Mouse (Mus musculus) testis, postnatal 10 days (tissue): ENCODE measurements around the gene Lamc1.
"Not testable (repeated sequence)": the region's sequence is repeated elsewhere in the genome, so short reads cannot be mapped to it uniquely, and the experiment has no call there.

Experiments used
- DNase-seq: peaks from one replicate; pipeline ENCODE4 v3.0.0; 2021; ENCODE audit warnings: low spot score

Gene Lamc1

DNA sequence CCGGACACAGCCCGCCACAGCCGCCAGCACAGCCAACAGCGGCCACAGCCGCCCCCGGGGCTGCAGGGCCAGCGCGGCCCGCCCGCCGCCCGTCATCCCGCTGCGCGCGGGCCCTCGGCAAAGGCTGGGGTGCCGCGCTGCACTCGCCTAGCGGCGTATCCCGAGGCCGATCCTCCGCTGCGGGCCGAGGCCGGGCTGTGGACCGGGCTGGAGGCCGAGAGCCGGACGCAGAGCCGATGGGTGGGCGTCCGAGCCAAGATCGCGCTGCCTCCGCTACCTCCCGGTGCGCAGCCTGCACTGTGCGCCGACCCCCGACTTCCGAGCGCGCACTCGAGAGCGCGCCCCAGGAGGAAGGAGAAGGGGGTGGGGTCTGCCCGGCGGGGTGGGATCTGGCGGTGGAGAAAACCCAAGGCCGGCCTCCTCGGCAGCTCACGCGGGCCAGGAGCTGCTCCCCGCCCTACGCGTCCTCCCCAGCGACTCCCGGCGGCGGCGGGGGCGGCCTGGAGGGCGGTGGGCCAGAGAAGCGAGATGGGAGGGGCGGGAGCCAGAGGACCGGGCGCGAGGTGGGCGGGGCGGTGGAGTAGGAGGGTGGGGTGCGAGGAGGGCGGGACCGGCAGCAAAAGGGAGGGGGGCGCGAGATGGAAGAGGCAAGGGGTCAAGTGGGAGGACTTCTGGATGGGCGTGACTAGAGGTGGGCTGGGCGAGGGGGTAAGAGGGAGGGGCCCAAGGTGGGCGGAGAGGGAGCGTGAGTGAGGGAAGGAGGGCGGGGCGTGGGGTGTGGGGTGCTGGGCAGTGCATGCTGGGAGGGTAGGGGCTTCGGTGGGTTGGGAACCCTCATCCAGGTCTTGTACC, at the start of gene Lamc1:
Gene Lamc1 (minus strand): TSS at position 343 of the 852 bp plus-strand sequence.
- DNase-seq: peak; percentile 95

DNA sequence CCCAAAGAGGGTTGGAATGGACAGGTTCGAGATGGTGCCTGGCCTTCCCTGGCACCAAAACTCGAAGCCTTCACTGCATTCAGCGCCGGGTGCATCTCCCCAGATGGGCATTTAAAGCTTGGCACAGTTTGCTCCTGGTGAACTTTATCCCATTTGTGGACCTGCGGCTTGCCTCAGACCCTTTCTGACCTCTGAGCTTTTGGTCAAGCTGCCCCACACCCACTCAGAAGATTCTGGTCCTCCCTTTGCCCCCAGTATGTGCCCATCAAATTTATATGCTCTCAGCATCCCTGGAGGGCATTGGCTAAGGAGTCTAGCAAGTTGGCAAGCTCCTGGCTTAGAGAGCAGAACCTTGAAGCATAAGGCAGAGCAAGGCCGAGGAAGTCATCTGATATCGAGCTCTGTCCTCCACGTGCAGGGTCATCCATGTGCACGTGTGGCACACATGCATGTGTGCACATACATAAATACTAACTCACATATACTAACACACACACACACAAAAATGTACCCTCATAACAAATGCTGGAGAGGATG, 48.2 kb upstream of the Lamc1 start:
- no peak for DNase-seq

DNA sequence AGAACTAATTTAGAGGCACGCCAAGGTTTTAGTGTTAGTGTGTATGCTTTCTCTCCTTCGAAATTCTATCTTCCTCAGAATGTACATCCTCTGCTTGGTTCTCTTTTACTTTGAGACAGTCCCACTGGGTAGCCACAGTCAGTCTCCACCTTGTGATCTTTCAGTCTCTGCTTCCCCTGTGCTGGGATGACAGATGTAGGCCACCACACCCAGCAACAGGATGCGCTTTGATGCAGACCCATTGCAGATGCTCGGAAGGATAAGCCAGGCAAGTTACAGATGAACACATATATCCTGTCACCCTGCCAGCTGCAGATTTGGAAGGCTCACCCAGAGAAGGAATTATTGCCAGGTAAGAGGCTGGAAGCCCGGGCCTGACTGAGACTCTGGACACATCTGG, 47.2 kb upstream of the Lamc1 start:
- no peak for DNase-seq

DNA sequence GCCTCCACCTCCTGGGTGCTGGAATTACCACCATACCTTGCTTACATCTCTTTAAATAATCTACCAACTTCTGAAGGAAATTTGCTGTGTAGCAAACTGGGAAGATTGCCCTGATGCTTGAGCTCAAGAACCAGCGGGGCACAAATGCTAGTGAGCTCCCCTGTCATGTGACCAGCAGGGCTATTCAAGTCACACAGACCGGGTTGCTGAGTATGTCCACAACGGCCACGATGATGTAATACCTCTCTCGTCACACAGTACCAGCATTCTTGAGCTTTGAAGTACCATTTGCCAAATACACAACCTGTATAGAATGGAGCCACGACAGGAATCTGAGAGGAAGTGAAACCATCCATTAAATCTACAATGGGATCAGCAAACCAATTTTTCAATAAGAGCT, 46.0 kb upstream of the Lamc1 start:
- no peak for DNase-seq

DNA sequence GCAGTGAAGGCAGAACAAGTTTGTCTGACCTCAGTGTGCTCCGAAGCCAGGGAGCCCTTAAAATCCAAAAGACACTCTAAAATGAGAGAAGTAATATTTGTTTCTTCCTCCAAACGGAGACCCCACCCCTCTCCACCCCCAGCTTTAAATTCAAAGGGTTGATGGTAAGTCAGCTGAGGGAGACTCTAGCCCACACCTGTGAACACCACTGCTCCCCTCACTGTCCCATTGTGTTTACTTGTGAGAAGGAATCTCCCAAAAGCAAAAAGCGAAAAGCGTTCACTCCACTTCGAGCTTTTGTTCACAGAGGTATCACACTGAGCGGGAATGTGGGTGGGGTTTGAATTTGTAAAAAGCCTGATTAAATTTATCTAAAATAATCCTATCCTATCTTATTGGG, 43.9 kb upstream of the Lamc1 start:
- DNase-seq: no peak

DNA sequence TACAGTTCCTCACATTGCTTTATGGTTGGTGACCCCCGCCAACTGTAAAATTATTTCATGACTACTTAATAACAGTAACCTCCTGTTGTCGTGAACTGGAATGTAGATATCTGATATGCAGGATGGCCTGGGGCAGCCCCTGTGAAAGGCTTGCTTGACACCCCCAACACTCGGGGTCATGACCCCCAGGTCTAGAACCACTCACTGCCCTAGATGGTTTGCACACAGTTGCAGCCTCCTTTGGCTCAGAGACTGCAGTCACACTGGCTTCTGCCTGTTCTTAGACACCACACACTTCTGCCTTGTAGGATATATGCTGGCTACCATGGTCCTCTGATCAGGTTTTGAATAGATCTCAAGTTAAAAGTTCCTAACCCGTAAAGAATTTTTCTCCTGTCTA, 41.5 kb upstream of the Lamc1 start:
- DNase-seq: peak; percentile 34

DNA sequence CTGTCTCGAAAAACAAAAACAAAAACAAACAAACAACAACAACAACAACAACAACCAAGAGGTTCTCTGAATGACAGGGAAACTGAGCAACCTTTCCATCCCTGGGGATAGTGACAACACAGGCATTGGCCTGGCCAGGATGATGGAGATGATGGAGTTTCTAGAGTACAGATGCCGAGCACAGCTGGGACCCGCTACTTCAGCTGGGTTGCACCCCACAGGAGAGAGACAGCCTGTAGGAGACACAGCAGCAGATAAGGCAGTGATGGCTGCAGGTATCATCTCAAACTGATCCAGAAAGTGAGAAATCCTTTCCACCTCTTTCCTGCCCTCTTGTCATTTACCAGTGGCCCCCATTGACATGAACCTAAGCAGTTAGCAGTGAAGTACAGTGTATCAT, 39.3 kb upstream of the Lamc1 start:
- no peak for DNase-seq

DNA sequence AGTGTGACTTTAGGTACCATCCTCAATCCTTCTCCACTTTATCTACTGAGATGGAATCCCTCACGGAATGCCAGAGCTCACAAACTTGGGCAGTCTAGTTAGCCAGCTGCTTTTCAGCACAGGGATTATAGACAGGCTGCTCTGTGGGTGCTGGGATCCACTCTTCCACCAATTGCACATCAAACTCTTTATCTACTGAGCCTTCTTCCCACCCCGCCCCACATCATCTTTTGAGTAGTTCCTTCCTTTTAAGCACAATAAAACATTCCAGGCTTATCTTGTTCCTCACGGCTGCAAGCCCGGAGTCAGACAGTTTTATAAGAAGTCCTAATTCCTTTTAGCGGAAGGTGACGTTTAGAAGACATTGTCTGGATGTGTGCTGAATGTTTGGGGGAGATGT, 36.4 kb upstream of the Lamc1 start:
- no peak for DNase-seq

DNA sequence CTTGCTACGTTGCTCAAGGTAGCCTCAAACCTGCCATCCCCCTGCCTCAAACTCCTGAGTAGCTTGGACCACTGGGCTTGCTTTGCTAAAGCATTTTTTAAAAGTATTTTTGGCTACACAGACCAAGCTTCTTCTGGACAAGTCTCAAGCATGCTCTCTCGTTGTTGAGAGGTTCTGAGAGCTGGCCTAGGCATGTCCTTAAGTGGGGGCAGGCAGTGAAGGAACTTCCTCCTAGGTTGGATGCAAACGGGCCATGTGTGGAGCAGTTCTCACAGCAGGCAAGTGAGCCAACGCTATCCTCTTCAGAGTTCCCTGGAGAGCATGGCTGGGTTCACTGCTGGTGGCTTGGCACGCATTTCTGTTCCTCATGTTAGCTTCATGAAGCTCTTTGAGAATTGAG, 34.5 kb upstream of the Lamc1 start:
- no peak for DNase-seq

DNA sequence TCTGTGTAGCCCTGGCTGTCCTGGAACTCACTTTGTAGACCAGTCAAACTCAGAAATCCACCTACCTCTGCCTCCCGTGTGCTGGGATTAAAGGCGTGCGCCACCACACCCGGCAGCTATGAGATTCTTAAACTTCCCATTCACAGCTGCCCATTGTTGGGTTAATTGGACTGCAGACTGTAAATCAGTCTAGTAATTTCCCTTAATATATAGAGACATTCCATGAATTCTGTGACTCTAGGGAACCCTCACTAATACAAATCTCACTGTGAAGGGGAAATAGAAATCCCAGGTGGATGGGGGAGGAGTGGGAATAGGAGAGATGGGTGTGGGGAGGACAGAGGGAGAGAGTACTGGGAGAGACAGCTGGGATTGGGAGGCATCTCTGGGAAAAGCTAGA, 29.3 kb upstream of the Lamc1 start:
- DNase-seq: no peak

DNA sequence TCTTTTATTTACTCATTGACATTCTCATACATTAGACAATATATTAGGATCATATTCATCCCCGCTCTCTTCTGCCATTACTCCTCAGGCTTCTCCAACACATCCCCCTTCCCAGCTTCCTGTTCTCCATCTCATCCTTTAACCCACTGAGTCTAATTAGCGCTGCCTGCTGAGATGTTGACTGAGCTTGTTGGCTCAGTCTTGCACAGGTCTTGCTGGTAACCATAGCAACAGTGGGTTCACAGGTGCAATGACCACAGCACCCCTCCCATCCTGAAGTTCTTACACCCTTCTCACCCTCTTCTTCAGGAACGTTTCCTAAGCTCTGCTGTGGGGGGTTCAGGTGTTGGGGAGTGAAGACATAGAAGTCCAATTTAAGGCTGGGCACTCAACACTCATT, 28.0 kb upstream of the Lamc1 start:
- no peak for DNase-seq

DNA sequence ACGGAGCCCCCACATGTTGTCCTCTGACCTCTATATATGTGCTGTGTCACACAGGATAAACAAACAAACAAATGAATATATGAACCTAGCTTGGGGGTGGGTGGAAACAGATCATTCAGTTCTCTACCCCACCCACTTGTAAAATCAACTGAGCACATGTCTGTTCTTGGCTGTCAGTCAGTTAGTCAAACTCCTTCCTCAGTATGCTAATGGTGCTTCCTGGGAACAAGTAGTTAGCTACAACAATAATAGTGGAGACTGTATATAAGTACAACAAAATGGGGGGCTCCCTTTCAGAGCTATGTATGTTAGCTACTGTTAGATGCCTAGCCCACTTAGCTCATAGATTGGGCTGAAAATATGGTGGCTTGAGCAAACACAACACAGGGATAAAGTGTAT, 24.6 kb upstream of the Lamc1 start:
- DNase-seq: no peak

DNA sequence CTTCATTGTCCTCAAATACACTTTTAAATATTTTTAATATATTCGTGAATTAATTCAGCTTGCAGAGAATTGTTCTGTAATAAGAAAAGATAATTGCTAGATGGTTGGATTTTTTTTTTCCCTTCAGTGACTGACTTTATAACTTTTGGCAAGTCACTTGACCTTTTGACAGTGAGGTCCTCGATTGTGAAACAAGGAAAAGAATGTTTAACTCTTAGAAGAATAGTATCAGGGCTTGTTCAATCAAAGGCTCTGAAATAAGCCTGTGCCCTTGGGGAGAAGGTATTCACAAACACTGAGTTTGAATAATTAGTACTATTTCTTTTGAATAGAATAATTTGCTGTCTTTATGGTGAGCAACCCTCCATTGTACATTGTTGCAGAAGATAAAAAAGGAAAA, 21.9 kb upstream of the Lamc1 start:
- no peak for DNase-seq

DNA sequence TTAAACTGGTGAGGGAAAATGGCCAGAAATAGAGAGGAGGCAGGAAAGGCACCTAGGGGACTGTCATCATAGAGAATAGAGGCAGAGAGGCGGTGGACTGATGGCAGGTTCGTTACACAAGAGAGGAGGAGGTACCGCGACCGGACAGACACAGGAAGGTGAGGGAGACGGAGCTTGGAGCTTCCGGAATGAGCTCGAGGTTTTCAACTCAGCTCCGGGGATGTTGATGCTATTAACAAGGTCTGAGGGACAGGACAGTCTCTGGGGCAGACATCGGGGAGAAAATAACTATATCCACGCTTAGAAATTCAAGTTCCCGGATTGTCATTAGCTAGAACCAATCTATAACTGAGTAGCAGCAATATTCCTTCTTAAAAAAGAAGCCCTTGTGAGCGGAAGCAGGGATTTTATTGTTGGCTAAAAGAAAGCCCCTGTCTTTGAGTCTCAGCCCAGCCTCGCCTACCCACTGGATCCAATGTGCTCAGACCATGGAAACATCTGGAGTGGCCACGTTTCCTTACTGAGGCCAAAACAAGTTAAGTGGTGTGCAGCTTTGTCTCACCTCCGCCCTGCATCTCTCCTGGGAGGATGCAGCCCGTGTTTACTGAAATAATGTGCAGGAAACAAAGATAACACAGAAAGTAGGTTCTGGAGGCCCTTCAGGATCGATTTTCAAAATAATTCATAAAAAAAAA, 21.3 kb upstream of the Lamc1 start:
- DNase-seq: no peak

DNA sequence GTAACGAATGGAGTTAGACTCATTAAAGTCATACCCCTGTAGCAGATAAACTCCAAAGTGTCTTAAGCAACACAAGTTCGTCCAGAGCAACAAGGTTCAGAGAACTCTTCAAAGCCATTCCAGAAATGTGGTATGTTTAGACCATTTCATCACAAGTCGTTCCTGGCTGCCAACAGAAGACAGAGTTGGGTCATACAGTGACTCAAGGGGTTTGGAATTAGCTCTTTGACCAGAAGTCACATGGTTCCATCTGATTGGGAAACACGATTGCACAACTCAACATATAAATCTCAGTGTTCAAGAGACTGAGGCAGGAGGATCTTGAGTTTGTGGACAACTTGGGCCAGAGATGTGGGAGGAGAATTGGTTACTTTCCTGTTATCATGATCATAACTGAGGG, 18.4 kb upstream of the Lamc1 start:
- no peak for DNase-seq

DNA sequence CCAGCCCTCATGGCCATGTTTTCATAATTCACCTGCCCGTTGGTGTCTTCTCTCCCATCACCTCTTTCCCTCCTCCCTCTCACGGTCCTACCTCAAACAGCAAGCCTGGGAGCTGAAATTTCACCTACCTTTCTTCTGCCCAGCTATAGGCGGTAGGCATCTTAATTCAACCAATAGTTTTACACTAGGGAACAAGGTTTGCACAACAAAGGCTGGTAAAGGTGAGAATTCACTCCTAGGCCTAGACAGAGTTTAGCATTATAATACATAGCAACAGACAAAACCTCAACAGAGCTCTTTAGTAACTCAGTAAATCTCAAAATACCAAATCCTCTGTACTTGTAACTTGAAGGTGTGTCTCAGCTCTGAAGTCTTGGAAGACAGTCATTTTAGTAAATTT, 15.1 kb upstream of the Lamc1 start:
- DNase-seq: no peak

DNA sequence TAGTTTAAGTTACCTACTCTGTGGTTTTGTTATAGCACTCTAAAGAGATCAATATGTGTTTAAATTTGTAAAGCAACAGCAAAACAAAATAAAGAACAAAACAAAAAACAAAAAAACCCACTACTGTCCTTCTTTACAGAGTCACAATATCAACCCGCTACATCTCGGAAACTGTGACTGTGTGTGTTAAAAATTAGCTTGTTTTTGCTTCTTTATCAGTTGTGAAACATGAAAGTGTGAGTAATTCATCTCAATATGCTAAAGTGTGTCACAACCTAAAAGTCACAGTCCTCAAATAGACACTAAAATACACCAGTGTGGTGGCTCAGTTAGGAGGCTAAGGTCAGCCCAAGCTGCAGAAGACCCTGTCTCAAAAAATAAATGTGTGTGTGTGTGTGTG, 14.5 kb upstream of the Lamc1 start:
- no peak for DNase-seq

DNA sequence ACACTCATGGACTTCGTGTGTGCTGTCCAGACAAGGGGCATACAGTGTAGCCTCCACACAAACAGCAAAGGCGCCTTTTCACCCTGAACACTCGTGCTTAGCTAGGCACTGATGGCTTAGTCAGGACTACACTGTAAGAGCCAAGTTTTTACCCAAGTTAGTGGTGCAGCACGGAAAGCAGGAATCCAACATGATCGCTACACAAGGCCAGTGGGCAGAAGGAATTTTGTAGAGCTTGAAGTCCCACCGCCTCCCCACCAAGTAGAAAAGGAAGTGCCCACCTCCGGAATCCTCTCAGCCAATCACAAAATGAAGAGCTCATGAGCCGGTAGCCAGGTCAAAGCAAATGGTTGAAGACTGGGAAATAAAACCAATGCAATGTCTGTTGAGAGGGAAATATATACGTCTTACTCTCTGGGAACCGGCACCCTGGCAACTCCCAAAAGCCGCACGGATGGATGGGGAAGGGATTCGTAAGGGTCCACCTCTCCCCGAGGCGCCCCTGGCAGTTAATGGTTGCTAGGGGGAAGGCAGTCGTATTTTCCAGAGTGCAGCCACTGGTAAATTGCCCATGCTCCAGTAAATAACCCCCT, 13.2 kb upstream of the Lamc1 start:
- no peak for DNase-seq

DNA sequence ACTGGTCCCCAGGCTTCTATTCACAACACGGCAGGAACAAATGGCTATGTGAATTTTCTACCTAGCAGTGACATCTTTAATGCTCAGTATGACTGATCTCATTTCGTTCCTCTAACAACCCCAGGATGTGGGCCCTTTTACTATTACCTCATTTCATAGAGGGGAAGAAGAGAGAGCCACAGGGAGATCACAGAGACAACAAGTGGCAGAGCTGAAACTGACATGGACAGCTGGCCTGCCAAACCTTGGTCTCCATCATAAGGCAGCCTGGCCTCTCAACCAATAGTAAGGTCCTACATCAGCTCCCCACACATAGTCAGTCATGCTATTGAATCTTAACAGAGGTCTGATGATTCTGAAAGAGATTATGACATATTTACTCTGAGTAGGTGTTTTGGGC, 12.4 kb upstream of the Lamc1 start:
- no peak for DNase-seq

DNA sequence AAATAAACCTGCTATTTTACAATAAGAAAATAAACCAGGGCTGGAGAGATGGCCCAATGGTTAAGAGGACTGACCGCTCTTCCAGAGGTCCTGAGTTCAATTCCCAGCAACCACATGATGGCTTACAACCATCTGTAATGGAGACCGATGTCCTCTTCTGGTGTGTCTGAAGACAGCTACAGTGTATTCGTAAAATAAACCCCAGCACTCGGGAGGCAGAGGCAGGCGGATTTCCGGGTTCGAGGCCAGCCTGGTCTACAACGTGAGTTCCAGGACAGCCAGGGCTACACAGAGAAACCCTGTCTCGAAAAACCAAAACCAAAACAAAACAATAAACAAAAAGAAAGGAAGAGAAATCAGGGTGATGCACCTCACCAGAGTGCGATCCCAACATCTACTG, 2.9 kb upstream of the Lamc1 start:
- not testable (repeated sequence) for DNase-seq

DNA sequence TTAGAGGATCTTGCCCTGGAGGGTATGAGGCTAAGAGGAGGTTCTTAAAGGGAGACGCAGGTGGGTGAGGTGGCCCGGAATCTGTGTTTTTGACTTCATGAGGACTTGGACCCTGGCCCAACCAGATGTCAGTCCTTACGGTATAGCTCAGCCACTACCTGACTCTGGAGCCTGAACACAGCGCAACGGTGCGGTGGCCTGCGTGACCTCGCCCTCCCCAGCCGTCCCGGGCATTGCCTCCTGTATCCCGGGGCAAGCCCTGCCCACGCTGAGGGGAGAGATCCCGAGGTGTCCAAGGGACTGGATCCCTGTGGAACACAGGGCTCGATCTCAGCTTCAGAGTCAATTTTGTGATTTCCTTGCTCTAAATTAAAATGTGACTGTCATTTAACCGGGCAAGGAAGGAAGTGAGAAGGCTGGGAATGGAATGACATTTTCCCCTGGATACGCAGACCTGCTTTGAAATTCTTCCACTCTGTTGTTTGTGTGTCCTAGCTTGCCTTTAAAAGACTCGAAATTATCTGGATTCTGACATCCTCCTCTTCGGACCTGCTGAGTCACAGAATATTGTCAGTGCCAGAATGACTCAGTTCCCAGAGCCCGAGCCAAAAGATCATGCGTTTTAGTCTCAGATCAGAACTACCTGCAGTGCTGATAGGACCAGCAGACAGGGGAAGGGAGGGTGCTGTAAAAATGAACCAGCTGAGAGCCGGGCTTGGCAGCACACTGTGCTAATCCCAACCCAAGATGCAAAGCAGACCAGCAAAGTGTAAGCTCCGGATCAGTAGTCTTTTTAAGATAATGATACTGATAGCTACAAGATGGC, 923 bp upstream of the Lamc1 start:
- no peak for DNase-seq

DNA sequence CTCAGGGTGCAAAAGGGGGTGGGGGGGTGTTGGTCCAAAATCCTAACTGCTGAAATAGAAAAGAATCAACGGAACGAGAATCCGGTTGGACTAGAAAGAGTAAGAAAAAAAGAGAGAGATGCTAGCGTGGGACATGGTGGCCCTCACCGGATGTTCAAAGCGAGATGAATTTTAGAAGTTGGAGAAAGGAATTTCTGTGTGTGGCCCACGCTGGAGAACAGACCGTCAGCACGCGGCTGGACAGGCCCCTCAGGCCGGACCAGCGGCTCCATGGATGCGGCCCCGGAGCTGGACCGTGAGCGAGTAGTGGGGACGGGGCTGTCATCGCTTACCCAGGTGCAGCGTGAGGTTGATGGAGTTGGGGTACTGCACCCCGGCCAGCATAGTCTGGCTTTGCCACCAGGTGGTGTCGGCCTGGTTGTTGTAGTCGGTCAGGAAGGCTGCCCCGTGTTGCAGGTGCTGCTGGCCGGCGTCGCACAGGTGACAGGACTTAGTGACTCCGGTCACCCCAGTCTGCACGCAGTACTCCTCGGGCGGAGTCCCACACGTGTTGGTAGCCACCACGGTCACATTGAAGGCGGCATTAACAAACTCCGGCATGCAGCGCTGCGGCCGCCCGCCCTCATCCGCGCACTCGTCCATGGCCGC, 666 bp downstream of the Lamc1 start:
- DNase-seq: peak; percentile 72
